ENCODE assay signal across 27 mouse cellular contexts in the genomic region with DNA sequence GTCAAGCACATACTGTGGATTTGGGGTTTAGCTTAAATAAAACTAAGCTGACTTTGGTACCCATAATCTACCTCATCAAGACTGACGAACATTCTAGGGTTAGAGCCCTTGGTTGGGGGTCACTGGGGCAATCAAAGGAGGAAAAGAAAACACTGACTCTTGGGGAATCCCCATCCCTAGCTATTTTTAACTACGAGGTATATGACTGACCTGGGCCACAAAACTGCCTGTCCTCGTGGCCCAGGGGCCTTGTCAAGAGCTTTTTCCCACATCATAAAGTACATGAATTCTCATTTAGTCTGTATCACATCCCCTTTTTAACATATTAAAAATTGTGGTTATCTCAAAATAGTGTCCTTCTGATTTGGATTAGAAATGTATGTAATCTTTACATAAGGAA.
DNase-seq lines count a peak whose midpoint lies in the region; ATAC-seq and TF ChIP-seq lines count a peak whose summit lies in the region.
"Had no signal": no experiment of that assay in that cellular context is flagged by ENCODE, and none has a peak within 500 bp of the region (broad histone marks: within the 10 kb centered on the region; RNA-seq: fewer than 3 reads in every experiment).

No protein-coding gene starts in this region.

- no peaks in the 10 kb centered on the region for H3K9me3 ChIP-seq in embryonic facial prominence, embryonic 11.5 days (replicated peaks; ENCODE audit: control insufficient read depth, low read length)
- H3K9me3 ChIP-seq in embryonic facial prominence, embryonic 15.5 days (replicated peaks): no peaks in the 10 kb centered on the region
- no peaks in the 10 kb centered on the region for H3K9me3 ChIP-seq in limb, embryonic 14.5 days (ENCODE audit: control insufficient read depth, low read length)
- H3K9me3 ChIP-seq: heart, embryonic 10.5 days; heart, embryonic 13.5 days; hindbrain, embryonic 12.5 days had no signal

- peak overlapping the region; percentile 83; the same call in 1 of the 2 replicates for H3K27ac ChIP-seq in embryonic facial prominence, embryonic 11.5 days (replicated peaks; ENCODE audit: low read depth, low read length)
- H3K27ac ChIP-seq in embryonic facial prominence, embryonic 15.5 days (replicated peaks): peak overlapping the region; percentile 85; the same call in 1 of the 2 replicates
- H3K27ac ChIP-seq in limb, embryonic 14.5 days (replicated peaks; ENCODE audit: low read depth, low read length): 0 out of 2 replicates have a peak overlapping the region, but pooled peaks have one; percentile 65
- H3K27ac ChIP-seq in thymus, adult 2 months (ENCODE audit: control insufficient read depth, insufficient read depth, low read length): no peak overlapping the region
- H3K27ac ChIP-seq: gastrocnemius, adult 2 months; heart, adult 2 months; heart, embryonic 10.5 days; heart, embryonic 13.5 days; hindbrain, embryonic 12.5 days; hindbrain, postnatal 0 days had no signal

- H3K4me1 ChIP-seq in embryonic facial prominence, embryonic 11.5 days (ENCODE audit: control insufficient read depth, insufficient read depth, low read length): peaks cover 5% of the 10 kb centered on the region; the same call in 1 of the 2 replicates
- H3K4me1 ChIP-seq in embryonic facial prominence, embryonic 15.5 days: peaks cover 24% of the 10 kb centered on the region
- peaks cover 23% of the 10 kb centered on the region for H3K4me1 ChIP-seq in limb, embryonic 14.5 days (ENCODE audit: control insufficient read depth, insufficient read depth, low read length)
- H3K4me1 ChIP-seq in thymus, adult 2 months (replicated peaks; ENCODE audit: control insufficient read depth, insufficient read depth, low read length): no peaks in the 10 kb centered on the region
- H3K4me1 ChIP-seq: hindbrain, embryonic 12.5 days had no signal

- peak; percentile 74 for DNase-seq in heart, adult 11 months
- no peak for DNase-seq in heart, postnatal 4 days
- DNase-seq in embryonic facial prominence, embryonic 11.5 days (ENCODE audit: low spot score): no peak
- DNase-seq in limb, embryonic 14.5 days (ENCODE audit: low spot score): no peak
- no peak for DNase-seq in thymus, adult 2 months
- no peak for DNase-seq in lung, postnatal 10 days
- no peak for DNase-seq in gastrocnemius, postnatal 4 days (ENCODE audit: low spot score in 2 of 2)
- DNase-seq: adrenal gland, postnatal 10 days; adrenal gland, postnatal 36 days; cerebellum, adult 18-20 months; cerebellum, adult 9-10 months; cerebellum, postnatal 14 days; forebrain, postnatal 0 days; gastrocnemius, adult 2 months; gastrocnemius, postnatal 14 days; heart, adult 2 months; heart, postnatal 14 days; kidney, adult 11 months had no signal

- H3K4me2 ChIP-seq in embryonic facial prominence, embryonic 11.5 days (ENCODE audit: low read depth, low read length): no peak overlapping the region
- no peak overlapping the region for H3K4me2 ChIP-seq in embryonic facial prominence, embryonic 15.5 days (replicated peaks)
- H3K4me2 ChIP-seq in limb, embryonic 14.5 days (replicated peaks; ENCODE audit: low read depth, low read length, severe bottlenecking): no peak overlapping the region
- H3K4me2 ChIP-seq: heart, embryonic 13.5 days; hindbrain, embryonic 12.5 days had no signal

- no peak overlapping the region for H3K9ac ChIP-seq in embryonic facial prominence, embryonic 11.5 days (replicated peaks; ENCODE audit: low read length)
- no peak overlapping the region for H3K9ac ChIP-seq in embryonic facial prominence, embryonic 15.5 days
- H3K9ac ChIP-seq in limb, embryonic 14.5 days (ENCODE audit: low read depth, low read length, severe bottlenecking): no peak overlapping the region
- H3K9ac ChIP-seq: forebrain, postnatal 0 days; heart, embryonic 13.5 days; hindbrain, embryonic 12.5 days had no signal

- 27% methylated on average over 3 of the region's 3 CpGs for WGBS in embryonic facial prominence, embryonic 11.5 days
- WGBS in embryonic facial prominence, embryonic 15.5 days: 59% methylated on average over 3 of the region's 3 CpGs
- 37% methylated on average over 3 of the region's 3 CpGs for WGBS in limb, embryonic 14.5 days
- WGBS in thymus, adult 2 months: 40% methylated on average over 3 of the region's 3 CpGs

- no peak for ATAC-seq in embryonic facial prominence, embryonic 11.5 days (replicated peaks; ENCODE audit: insufficient number of reproducible peaks, low FRiP score, low TSS enrichment, low read depth)
- ATAC-seq in embryonic facial prominence, embryonic 15.5 days (ENCODE audit: insufficient number of reproducible peaks, low FRiP score, low TSS enrichment, low read depth): no peak
- no peak for ATAC-seq in limb, embryonic 14.5 days (ENCODE audit: low FRiP score, low read depth)
- ATAC-seq: forebrain, embryonic 14.5 days; forebrain, postnatal 0 days; hindbrain, postnatal 0 days; inflammation-experienced regulatory T-cells, adult 6 months; Patski had no signal

- H3K4me3 ChIP-seq in embryonic facial prominence, embryonic 11.5 days (ENCODE audit: low read depth, low read length): no peak overlapping the region
- no peak overlapping the region for H3K4me3 ChIP-seq in embryonic facial prominence, embryonic 15.5 days (replicated peaks)
- H3K4me3 ChIP-seq in limb, embryonic 14.5 days (replicated peaks; ENCODE audit: low read length): no peak overlapping the region
- H3K4me3 ChIP-seq in thymus, adult 2 months (ENCODE audit: control insufficient read depth, insufficient read depth, low read length): no peak overlapping the region
- H3K4me3 ChIP-seq: gastrocnemius, adult 2 months; heart, adult 2 months; heart, embryonic 10.5 days; heart, embryonic 13.5 days; hindbrain, embryonic 12.5 days had no signal

- H3K36me3 ChIP-seq in embryonic facial prominence, embryonic 11.5 days (replicated peaks; ENCODE audit: control insufficient read depth, insufficient read depth, low read depth, low read length): no peaks in the 10 kb centered on the region
- H3K36me3 ChIP-seq in embryonic facial prominence, embryonic 15.5 days: no peaks in the 10 kb centered on the region
- no peaks in the 10 kb centered on the region for H3K36me3 ChIP-seq in limb, embryonic 14.5 days (ENCODE audit: control insufficient read depth, insufficient read depth, low read length)
- H3K36me3 ChIP-seq in thymus, adult 2 months (ENCODE audit: control insufficient read depth, insufficient read depth, low read length): no peaks in the 10 kb centered on the region
- H3K36me3 ChIP-seq: G1E; heart, embryonic 10.5 days; heart, embryonic 13.5 days; hindbrain, embryonic 12.5 days had no signal

- TF ChIP-seq POLR2A in limb, embryonic 14.5 days (IDR thresholded peaks at IDR 0.05; ENCODE audit: borderline replicate concordance, extremely low read depth, insufficient read depth, insufficient read length): no peak
- TF ChIP-seq POLR2A in thymus, adult 2 months (IDR thresholded peaks at IDR 0.05; ENCODE audit: control insufficient read depth, extremely low read depth, insufficient read depth, low read length, poor library complexity): no peak

- no peak for TF ChIP-seq CTCF in thymus, adult 2 months (IDR thresholded peaks at IDR 0.05; ENCODE audit: borderline replicate concordance, control insufficient read depth, extremely low read depth, insufficient read depth, low read length, poor library complexity)

- H3K27me3 ChIP-seq in embryonic facial prominence, embryonic 11.5 days (ENCODE audit: control insufficient read depth, insufficient read depth, low read length): no peaks in the 10 kb centered on the region
- H3K27me3 ChIP-seq in embryonic facial prominence, embryonic 15.5 days: no peaks in the 10 kb centered on the region
- H3K27me3 ChIP-seq in limb, embryonic 14.5 days (ENCODE audit: control insufficient read depth, insufficient read depth, low read length): no peaks in the 10 kb centered on the region
- H3K27me3 ChIP-seq in thymus, adult 2 months (ENCODE audit: control insufficient read depth, insufficient read depth, low read length): no peaks in the 10 kb centered on the region
- H3K27me3 ChIP-seq: heart, embryonic 13.5 days; hindbrain, embryonic 12.5 days; Patski had no signal
